Mouse (Mus musculus) cerebellum, adult 18-20 months (tissue): ENCODE results near the gene Hoxd1.

Experiments
- DNase-seq, 2 experiments: peaks; one replicate each; pipeline ENCODE4 v3.0.0; 2021

Gene Hoxd1

DNA sequence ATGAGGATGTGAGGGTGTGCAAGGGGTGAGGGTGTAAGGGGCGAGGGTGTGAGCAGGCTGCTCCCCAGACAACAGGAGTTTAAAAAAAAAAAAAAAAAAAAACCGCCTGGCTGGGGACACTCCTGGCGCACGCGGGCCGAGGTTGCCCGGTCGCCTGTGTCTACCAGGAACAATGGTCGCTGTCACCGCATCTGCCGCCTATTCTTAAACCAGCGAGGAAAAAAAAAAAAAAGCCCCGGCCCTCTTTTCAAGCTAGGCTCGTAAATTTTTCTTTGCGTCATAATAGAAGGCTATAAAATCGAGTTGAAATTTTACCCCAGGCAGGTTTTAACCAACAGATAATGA lies 29.5 kb upstream of the Hoxd1 start:
- DNase-seq: no peak

DNA sequence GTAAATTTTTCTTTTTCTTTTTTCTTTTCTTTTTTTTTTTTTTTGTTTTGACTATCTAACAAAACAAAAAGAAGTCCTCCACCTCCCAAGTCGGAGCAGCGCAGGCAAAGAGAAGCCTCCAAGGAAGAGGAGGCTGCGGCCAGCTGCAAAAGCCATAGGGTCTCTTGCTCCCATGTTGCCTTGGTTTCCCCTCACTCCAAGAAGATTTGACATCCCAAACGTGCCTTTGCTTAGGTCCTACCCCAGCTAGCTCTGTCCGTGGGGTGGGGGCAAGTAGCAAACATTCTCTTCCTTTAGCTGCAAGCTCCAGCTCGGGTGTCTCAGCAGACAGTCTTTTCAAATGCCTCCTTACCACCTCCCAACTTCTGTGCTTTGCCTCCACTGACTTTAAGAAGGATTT lies 29.0 kb upstream of the Hoxd1 start:
- DNase-seq: no peak

DNA sequence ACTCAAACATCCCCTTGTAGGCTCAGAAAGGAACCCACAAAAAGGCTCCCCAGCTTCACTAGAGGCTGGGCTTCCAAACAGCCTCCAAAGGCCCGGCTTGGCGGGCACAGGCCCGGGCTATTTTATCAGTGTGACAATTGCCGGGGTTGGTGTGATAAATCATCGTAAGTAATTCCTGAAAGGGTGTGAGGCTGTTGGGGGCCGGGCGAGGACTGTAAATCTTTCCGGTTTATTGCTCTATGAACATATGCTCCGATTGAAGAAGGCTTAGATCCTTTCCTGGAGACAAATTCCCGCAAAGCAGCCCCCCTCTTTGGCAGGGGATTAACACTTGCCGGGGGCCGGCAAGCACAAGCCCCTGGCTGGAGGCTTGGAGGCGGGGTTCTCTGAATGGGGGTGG lies 28.3 kb upstream of the Hoxd1 start:
- no peak for DNase-seq

DNA sequence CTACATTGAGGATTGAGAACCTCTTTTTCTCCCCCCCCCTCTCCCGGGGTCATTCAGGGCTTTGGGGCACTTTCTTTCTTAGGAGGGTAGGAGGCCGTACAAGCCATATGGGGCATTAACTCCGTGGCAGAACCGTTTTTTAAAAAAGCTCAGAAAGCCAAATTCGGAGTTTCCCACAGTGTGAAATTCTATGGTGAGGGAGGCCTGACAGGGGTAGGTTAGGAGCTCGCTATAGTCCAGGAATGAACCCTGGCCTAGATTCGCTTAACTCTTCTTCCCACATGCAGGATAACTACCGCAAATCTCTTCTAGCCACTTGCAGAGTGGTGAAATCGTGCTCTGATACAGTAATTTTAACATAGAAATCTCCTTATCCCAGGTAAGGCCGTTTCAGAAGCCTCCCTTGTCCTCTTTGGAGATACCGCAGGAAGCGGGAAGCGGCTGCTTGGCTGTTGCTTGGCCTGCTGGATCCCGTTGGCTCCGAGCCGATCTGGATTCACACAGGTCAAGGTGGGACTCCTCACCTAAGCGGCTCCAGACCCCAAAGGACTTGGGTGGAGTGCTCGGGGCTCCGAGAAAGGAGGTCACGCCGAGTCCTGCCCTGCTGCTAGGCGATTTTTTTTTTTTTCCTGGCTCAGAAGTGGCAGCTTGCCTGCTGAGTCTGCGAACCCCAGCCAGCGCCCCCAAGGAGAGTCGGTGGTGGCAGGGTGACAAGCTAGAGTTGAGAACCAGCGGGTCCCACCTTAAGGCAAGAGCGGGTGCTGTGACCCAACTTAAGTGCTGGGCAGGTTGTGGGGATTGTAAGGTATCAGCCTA lies 27.6 kb upstream of the Hoxd1 start:
- no peak for DNase-seq

DNA sequence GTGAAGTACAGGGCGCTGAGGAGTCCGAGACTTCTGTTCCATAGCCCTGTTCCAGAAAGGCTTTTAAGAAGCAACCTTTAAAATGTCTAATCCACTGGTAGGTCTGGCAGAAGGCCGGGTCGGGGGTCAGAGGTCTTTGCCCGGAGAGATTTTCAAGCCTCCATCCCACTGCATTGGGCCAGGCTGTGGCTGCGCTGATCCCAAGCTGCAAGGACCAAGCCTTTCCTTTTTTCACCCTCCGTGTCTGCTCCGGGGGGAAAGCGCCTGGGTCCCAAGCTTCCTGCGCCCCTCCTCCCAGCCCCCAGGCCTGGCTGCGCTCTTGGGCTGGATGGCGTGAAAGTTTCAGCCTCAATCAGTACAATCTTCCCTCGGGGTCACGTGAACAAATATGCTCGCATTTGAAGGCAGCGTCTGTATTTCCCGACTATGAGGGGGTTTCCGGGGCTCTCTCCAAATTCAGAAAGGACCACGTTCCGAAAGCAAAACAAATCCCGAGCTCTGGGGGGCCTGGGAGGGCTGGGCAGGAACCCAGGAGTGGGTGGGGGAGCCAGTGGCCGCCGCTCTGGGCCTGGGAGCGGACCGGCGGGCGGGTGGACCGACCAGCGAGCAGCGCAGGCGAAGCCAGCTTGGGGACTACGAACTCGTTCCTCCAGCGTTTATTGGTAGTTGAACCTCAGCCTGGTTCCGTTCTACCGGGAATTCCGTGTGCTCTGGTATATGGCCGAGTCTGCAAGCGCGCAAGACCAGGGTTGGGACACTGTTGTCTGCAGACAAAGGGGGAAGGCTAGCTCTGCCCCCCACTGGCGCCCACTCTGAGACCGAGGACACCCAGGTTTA lies 26.7 kb upstream of the Hoxd1 start:
- DNase-seq: no peak

DNA sequence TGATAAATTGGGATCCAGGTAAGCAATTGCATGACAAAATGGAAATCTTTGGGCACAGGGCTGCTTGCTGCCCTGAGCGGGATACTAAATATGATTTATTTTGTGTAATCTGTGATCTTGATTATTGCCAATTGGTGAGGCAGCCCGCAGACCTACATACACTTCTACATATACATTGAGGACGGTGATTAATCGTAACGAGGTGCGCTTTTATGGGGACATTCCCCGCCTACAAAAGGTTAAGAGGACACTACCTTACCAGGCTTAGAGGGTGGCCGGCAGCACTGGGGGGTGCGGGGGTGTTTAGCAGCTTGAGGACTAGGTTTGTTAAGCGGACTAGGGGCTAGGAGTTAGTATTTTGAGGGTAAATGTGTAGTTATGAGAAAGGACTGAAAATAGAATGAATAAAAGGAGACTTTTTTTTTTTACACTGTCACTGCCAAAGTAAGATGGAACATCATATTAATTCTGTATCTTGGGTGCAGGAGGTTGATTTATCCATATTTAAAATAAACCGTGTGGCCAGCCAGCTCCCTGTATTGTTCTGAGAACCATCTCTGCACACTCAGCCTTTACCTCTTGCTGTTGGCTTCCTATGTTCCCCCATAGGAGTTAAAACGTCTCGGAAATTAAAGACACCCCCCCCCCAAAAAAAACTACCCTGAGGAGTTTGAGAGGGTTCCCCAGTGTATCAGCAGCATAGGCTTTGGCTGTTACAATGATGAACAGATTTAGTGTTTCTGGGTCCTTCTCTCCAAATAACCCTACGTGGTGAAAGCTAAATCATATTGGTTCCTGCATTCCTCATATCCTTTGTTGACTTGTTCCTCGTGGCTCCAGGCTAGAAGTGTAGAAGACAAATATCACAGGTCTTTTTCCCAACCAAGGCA lies 25.8 kb upstream of the Hoxd1 start:
- no peak for DNase-seq

DNA sequence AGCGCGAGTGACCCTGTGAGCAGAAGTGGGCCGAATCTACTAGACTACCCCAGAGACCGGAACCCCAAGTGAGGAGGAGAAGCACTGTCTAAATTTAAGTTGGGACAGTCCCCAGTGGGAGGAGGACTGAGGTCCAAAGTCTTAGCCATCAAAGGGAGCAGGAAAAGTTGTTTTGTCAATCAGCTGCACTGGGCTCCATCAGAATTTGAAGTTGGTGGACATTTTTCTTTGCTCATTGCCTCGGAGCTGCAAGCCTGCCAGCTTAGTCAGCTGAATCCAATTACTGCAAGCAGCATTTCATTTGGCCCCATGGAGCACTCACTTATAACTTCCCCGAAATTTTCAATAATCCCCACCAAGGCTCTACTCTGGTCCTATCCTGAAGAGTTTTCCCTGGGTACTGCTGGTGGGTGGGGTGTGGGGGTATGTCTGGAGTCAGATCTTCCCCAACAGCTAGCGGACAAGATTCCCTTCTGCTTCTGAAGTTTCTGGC lies 25.2 kb upstream of the Hoxd1 start:
- no peak for DNase-seq

DNA sequence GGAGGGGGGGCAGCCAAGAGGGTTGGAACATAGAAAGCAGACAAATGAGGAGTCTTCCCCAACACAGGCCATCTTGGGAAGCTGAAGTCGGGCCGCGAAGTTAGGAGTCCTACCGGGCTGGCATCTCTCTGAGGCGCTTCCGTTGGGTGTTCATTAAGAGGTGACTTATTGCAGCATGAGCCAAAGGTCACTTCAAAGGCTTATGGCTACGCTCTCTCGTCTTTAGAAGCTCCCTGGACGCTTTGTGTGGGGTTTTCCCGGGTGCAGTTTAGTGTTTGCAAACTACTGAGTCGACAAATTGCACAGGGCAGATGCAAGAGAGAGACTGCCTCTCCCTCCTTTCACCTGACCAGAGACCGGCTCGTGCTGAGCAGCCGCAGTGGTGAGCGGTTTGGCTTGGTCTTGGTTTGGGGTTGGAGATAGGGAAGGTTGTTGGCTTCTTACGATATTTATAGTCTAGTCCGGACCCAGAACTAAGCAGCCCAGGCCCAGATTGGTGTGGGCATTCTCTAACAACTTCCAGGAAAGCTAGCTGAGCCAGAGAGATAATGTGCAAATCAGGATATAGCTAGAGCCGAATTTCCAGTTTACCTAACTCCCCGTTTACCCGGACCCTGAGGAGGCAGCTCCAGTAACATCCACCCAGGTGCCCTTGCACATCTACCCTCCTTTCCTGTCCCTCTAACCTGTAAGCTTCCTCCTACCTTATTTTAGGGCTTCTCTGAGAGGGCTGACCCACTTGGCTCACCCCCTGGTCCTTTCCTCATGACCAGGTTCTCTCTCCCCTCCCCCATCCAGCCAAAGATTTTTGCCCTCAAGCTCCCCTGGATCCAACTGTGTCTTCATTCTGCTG lies 23.9 kb upstream of the Hoxd1 start:
- no peak for DNase-seq

DNA sequence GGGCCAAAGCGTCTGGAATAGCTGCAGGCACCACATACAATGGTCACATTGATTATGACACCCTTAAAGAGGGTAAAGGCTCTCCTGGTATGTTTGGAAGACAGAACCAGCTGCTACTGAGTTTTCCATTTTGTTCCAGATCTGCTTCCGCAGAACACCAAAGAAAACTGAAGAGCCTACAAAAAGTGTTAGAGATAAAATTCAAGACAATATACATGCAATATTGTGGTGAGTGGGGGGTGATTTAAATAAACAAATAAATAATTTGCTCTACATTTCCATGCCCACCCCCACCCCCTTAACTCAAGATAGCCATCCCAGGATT lies 23.3 kb upstream of the Hoxd1 start:
- DNase-seq: no peak

DNA sequence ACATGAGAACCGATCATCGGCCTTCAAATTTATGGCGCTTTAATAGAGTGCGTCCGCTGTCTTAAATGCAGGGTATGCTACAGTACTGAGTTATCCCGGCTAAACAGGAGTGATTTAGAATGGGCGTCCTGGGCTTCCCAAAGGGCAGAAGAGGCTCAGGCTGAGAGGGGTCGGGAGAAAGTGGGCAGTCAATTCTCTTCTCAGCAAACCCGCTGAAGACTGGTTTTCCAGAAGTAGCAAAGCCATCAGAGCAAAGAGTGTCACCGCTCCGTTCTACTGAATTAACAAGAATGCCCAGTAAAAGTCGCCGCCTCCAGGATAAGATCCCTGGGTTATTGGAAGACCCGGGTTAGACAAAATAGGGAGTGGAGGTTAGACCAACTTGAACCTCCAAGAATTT lies 22.9 kb upstream of the Hoxd1 start:
- DNase-seq: no peak

DNA sequence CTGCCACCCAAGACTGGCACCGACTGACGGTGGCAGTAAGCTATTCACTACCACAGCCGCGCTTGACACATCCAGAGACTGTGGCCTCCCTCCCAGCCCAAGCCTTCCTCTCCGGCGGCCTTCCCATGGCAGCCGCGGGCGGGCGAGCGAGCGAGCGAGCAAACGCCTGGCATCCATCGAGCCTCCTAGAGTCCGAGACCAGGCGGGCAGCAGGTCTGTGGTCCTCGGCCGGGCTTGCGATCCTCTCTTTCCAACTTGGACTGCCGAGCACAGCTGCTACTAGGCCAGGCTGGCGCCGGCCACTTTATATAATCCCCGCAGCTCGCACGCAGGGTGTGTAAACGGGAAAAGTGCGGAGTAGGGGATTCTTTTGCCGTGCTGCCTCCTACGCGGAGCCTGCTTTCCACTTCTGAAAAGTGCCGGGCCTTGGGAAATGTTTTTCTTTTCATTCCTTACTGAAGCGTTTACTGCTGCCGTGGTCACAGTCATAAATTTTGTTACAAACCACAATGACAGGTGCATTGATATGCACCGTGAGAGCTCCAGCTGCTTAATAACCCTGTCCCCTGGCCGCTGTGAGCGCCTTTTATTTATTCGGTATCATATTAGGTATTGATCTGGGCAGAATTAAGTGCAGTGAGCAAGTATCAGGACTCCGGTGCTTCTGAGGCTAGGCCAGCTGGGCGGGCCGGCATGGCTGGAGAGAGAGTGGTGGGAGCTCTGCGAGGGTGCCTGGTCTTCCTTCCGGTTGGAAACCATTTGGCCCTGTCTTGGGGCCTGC lies 22.3 kb upstream of the Hoxd1 start:
- no peak for DNase-seq

DNA sequence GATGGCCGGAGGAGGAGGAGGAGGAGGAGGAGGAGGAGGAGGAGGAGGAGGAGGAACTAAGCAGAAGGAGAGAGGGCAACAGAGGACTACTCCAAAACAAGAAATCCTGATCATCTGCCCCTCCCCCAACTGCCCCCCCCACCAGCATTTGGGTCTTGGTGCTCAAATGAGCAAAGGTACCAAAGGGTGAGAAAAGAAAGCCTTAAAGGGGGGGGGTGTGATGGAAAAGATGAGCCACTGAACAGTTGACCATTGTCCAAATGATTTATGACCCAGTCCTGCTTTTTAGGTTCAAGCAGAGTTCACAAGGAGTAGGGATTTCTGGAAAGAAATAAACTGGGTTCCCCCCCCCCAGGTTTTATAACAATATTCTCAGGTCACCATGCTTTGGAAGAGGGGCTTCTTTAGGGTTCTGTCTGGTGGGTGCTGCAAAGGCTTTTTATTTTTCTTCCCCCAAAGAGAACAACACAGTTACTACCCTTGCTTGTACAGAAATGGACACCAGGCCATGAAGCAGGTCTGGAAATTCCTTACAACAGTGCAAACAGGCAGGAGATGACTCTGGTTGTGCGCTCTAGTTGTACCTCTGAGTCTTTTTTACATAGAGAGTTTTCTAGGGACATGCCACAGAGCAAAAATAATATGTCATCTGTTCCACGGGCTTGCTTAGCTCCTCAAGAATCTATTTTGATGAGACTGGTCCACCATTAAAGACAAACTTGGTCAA lies 21.4 kb upstream of the Hoxd1 start:
- no peak for DNase-seq

DNA sequence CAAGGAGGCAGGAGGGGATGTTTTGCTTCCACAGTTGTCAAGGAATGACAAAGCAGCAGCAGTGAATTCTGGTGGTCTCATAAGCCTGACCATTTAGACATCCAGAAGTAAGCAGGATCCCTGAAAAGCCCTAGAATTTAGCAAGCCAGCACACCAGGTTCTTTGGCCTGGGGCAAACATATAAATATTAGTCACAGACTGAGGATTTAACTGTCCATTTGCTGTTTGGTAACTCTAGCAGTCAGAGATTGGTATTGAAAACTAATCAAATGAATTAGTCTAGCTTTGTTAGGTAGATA lies 20.9 kb upstream of the Hoxd1 start:
- DNase-seq: no peak

DNA sequence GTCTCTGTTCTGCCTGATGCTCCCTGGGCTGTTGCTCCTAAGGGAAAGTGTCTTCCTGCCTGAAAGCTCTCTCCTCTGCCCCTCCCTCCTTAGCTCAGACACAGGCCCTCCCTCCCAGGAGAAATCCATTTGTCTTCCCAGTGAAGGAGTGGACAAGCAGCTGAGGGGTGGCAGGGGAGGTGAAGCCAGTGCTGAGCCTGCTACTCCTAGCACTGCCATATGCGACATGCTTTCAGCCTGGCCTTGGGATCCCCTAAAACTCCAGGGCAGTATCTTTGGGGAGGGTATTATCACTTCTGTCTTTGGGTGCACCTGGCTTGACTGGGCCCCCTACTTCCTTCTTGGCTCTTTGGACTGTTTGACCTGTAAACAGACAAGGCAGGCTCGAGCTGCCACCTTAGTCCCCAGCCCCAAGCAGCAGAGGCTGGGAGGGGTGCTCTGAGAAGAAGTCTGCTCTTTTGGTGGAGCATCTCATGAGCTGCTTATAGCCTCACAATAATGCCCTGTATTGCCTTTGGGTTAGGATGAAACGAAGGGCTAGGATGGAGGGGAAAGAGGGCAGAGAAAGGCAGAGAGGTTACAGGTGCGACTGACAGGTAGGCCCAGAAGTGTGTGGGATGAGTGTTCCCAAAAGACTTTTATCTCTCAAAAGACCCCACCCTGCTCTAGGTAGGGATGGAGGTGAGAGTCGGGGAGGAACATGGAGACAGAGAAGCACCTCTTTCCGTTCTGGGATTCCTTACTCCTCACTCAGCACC lies 17.1 kb upstream of the Hoxd1 start:
- DNase-seq: no peak

DNA sequence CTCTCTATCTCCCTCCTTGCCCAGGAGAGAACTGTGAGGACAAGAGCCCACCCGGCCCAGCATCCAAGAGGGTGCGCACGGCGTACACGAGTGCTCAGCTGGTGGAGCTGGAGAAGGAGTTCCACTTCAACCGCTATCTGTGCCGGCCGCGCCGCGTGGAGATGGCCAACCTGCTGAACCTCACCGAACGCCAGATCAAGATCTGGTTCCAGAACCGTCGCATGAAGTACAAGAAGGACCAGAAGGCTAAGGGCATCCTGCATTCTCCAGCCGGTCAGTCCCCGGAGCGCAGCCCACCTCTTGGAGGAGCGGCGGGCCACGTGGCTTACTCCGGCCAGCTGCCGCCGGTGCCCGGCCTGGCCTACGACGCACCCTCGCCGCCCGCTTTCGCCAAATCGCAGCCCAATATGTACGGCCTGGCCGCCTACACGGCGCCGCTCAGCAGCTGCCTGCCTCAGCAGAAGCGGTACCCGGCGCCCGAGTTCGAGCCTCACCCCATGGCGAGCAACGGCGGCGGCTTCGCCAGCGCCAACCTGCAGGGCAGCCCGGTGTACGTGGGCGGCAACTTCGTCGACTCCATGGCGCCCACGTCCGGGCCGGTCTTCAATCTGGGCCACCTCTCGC lies 16.4 kb upstream of the Hoxd1 start:
- no peak for DNase-seq

DNA sequence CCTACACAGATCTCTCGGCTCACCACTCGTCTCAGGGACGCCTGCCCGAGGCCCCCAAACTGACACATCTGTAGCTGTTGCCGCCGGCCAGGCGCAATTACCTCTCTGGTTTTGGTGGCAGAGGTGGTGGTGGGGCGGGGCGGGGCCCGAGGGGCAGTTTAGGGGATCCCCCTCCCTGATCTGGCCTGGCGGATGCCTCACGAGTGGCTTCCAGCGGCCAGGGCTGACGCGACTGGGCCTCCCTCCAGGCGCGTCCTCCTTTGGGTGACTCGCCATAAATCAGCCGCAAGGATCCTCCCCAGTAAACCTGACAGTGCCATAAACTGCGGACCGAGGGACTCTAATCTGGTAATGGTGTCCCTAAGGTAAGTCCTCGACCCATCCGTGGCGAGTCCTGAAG lies 15.8 kb upstream of the Hoxd1 start:
- DNase-seq: no peak

DNA sequence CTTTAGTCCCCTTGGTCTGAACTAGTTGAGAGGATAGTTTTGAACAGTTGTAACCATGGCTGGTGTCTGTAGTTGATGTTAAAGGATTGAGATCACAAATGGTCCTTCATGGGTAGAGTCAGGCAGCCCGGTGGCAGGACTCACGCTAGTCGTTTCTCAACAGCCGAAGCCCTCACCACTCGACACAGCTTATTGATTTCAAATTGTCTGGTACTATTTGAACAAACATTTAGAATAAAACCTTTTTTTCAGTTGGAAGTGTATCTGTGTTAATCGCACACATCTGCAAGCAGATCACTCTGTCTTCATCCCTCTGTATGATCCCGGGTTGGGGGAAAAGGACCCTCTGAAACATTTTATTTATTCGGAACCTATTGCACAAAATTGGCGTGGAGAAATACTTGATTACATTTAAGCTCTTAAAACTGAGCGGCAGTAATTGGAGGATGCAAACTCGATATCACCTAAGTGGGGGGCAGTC lies 15.1 kb upstream of the Hoxd1 start:
- no peak for DNase-seq

DNA sequence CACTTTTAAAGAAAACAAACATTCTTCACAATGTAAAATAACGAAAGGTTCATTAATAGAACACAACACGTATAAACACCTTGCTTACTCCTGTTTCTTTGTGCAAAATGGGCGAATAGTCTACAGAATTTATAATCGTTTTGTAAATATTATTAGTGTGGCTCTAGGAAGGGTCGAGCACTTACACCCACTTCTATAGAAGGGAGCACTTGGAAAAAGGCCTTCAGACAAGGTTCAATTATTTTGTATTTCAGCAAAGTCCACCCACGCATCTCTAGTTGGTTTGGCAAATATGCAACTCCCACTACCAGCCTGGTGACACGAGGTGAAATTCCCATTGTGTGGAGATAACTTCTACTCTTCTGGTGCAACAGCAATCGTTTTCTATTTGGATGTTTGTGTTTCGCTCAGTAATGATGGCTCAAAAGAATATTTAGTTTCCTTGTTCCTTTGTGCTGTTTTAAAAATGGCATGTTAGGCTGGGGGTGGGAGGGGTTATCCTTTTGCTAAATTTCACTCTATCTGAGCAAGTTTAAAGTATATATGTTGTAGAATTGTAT lies 14.3 kb upstream of the Hoxd1 start:
- DNase-seq: no peak
